Mouse (Mus musculus): ENCODE measurements at regions not wholly inside any gene's neighbourhood (a gene's known extent, or its start where the extent isn't known, plus 50 kb on each side); places are given as distances from the start of the nearest gene placed in this dataset.

GRCm38 (mm10) chrX:11204135-11204534 is 94.9 kb upstream of the H2al1a start:
- Histone ChIP-seq H3K9ac (ENCODE audit: low read length) (no peak overlapping the region), H3K36me3 (ENCODE audit: control insufficient read depth, insufficient read depth) (no peaks in the 10 kb centered on the region), H3K27me3 (ENCODE audit: control insufficient read depth, insufficient read depth, low read length) (no peaks in the 10 kb centered on the region), H3K9me3 (replicated peaks; ENCODE audit: control insufficient read depth, low read length) (no peaks in the 10 kb centered on the region), H3K4me3 (ENCODE audit: low read length) (no peak overlapping the region), H3K4me2 (ENCODE audit: low read depth, low read length) (no peak overlapping the region), H3K4me1 (ENCODE audit: control insufficient read depth, insufficient read depth, low read length) (no peaks in the 10 kb centered on the region), H3K27ac (ENCODE audit: low read length) (no peak overlapping the region)
- 60% methylated on average over 2 of the region's 2 CpGs for WGBS
- no peak for ATAC-seq (replicated peaks; ENCODE audit: extremely low read depth, insufficient read depth, low FRiP score)

- no peak overlapping the region for H3K4me2 ChIP-seq (ENCODE audit: low read depth, low read length)
- no peak for ATAC-seq (replicated peaks; ENCODE audit: extremely low read depth, insufficient read depth, low FRiP score)
- no peaks in the 10 kb centered on the region for H3K36me3 ChIP-seq (ENCODE audit: control insufficient read depth, insufficient read depth)
- H3K9ac ChIP-seq (ENCODE audit: low read length) = no peak overlapping the region
- H3K27ac ChIP-seq (ENCODE audit: low read length) = no peak overlapping the region
- H3K4me1 ChIP-seq (ENCODE audit: control insufficient read depth, insufficient read depth, low read length) = no peaks in the 10 kb centered on the region
- no peak overlapping the region for H3K4me3 ChIP-seq (ENCODE audit: low read length)
- no peaks in the 10 kb centered on the region for H3K27me3 ChIP-seq (ENCODE audit: control insufficient read depth, insufficient read depth, low read length)
- no peaks in the 10 kb centered on the region for H3K9me3 ChIP-seq (replicated peaks; ENCODE audit: control insufficient read depth, low read length)
- 76% methylated on average over 5 of the region's 5 CpGs for WGBS
Measured at GRCm38 (mm10) chrX:11209895-11210294, 89.2 kb upstream of the H2al1a start.

- WGBS = 42% methylated on average over 1 of the region's 1 CpGs
- Histone ChIP-seq H3K9ac (ENCODE audit: low read length) (no peak overlapping the region), H3K4me1 (ENCODE audit: control insufficient read depth, insufficient read depth, low read length) (no peaks in the 10 kb centered on the region), H3K4me3 (ENCODE audit: low read length) (no peak overlapping the region), H3K27me3 (ENCODE audit: control insufficient read depth, insufficient read depth, low read length) (no peaks in the 10 kb centered on the region), H3K27ac (ENCODE audit: low read length) (no peak overlapping the region), H3K4me2 (ENCODE audit: low read depth, low read length) (no peak overlapping the region), H3K36me3 (ENCODE audit: control insufficient read depth, insufficient read depth) (no peaks in the 10 kb centered on the region), H3K9me3 (replicated peaks; ENCODE audit: control insufficient read depth, low read length) (no peaks in the 10 kb centered on the region)
- ATAC-seq (replicated peaks; ENCODE audit: extremely low read depth, insufficient read depth, low FRiP score) = no peak
Measured at GRCm38 (mm10) chrX:11212811-11213210, 86.2 kb upstream of the H2al1a start.

GRCm38 (mm10) chrX:11213492-11213891 is 85.6 kb upstream of the H2al1a start:
- no peak overlapping the region for H3K27ac ChIP-seq (ENCODE audit: low read length)
- H3K36me3 ChIP-seq (ENCODE audit: control insufficient read depth, insufficient read depth) = no peaks in the 10 kb centered on the region
- H3K4me2 ChIP-seq (ENCODE audit: low read depth, low read length) = no peak overlapping the region
- H3K4me3 ChIP-seq (ENCODE audit: low read length) = no peak overlapping the region
- WGBS = 62% methylated on average over 3 of the region's 3 CpGs
- no peaks in the 10 kb centered on the region for H3K27me3 ChIP-seq (ENCODE audit: control insufficient read depth, insufficient read depth, low read length)
- no peaks in the 10 kb centered on the region for H3K9me3 ChIP-seq (replicated peaks; ENCODE audit: control insufficient read depth, low read length)
- H3K4me1 ChIP-seq (ENCODE audit: control insufficient read depth, insufficient read depth, low read length) = no peaks in the 10 kb centered on the region
- H3K9ac ChIP-seq (ENCODE audit: low read length) = no peak overlapping the region
- no peak for ATAC-seq (replicated peaks; ENCODE audit: extremely low read depth, insufficient read depth, low FRiP score)

- WGBS = 65% methylated on average over 1 of the region's 1 CpGs
- Histone ChIP-seq H3K27me3 (ENCODE audit: control insufficient read depth, insufficient read depth, low read length) (no peaks in the 10 kb centered on the region), H3K9me3 (replicated peaks; ENCODE audit: control insufficient read depth, low read length) (no peaks in the 10 kb centered on the region), H3K4me3 (ENCODE audit: low read length) (no peak overlapping the region), H3K4me2 (ENCODE audit: low read depth, low read length) (no peak overlapping the region), H3K27ac (ENCODE audit: low read length) (no peak overlapping the region), H3K4me1 (ENCODE audit: control insufficient read depth, insufficient read depth, low read length) (no peaks in the 10 kb centered on the region), H3K36me3 (ENCODE audit: control insufficient read depth, insufficient read depth) (no peaks in the 10 kb centered on the region), H3K9ac (ENCODE audit: low read length) (no peak overlapping the region)
- ATAC-seq (replicated peaks; ENCODE audit: extremely low read depth, insufficient read depth, low FRiP score) = no peak
Measured at GRCm38 (mm10) chrX:11239066-11239465, 60.0 kb upstream of the H2al1a start.

- no peaks in the 10 kb centered on the region for H3K36me3 ChIP-seq (ENCODE audit: control insufficient read depth, insufficient read depth)
- WGBS = 88% methylated on average over 3 of the region's 3 CpGs
- H3K4me1 ChIP-seq (ENCODE audit: control insufficient read depth, insufficient read depth, low read length) = no peaks in the 10 kb centered on the region
- no peak overlapping the region for H3K4me3 ChIP-seq (ENCODE audit: low read length)
- no peak overlapping the region for H3K4me2 ChIP-seq (ENCODE audit: low read depth, low read length)
- H3K9me3 ChIP-seq (replicated peaks; ENCODE audit: control insufficient read depth, low read length) = no peaks in the 10 kb centered on the region
- no peak for ATAC-seq (replicated peaks; ENCODE audit: extremely low read depth, insufficient read depth, low FRiP score)
- no peaks in the 10 kb centered on the region for H3K27me3 ChIP-seq (ENCODE audit: control insufficient read depth, insufficient read depth, low read length)
- no peak overlapping the region for H3K9ac ChIP-seq (ENCODE audit: low read length)
- no peak overlapping the region for H3K27ac ChIP-seq (ENCODE audit: low read length)
Measured at GRCm38 (mm10) chrX:11245576-11245975, 53.5 kb upstream of the H2al1a start.
